Mouse (Mus musculus) hindlimb bud, embryonic 11.5 days (tissue): ENCODE measurements around the gene Pld4.

Experiments
- DNase-seq: peaks from one replicate; pipeline ENCODE4 v3.0.0-alpha.2; 2012; ENCODE audit warnings: low read depth, low spot score; ENCODE audit errors: extremely low spot score

Pld4 gene

GRCm38 (mm10) chr12:112766586-112766985 lies 6.1 kb downstream of the Pld4 start:
- DNase-seq = no peak

- no peak for DNase-seq
Measured at GRCm38 (mm10) chr12:112767036-112767890, 6.8 kb downstream of the Pld4 start.

DNA sequence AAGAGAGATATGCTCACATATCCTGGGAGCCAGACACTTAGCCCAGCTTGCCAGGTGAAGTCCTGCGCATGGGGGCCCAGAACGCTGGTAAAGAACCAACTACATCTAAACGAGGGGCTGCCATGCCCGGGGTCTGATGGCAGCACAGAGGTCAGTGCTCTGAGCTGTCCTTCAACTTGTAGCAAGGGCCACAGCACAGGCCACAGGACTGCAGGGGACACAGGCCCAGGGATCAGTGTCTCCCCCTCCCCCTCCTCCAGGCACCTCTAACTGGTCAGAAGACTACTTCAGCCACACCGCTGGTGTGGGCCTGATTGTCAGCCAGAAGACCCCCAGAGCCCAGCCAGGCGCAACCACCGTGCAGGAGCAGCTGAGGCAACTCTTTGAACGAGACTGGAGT lies 7.7 kb downstream of the Pld4 start:
- no peak for DNase-seq

- no peak for DNase-seq
Measured at GRCm38 (mm10) chr12:112769031-112769430, 8.6 kb downstream of the Pld4 start.

- no peak for DNase-seq
Measured at GRCm38 (mm10) chr12:112769751-112770150, 9.3 kb downstream of the Pld4 start.

GRCm38 (mm10) chr12:112770396-112770795 lies 9.9 kb downstream of the Pld4 start:
- DNase-seq = no peak

DNA sequence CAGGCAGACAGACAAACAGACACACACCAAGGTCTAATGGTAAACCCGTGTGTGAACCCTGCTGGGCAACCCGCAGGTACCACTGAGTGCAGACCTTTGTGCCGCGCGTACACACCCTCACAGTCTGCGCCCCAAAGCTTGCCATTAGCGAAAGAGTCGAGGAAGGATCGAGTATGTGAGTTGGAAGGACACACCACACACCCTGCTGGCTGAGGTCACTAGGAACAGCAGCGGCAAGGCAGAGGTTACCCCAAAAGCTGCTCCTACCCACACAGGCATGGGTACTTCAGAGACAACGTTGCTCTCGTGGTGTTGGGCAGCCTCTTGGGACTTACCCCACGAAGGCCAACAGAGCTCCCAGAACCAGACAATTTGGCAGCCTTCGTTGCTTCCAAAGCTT lies 11.9 kb downstream of the Pld4 start:
- no peak for DNase-seq

- no peak for DNase-seq
Measured at GRCm38 (mm10) chr12:112773366-112773765, 12.9 kb downstream of the Pld4 start.

DNA sequence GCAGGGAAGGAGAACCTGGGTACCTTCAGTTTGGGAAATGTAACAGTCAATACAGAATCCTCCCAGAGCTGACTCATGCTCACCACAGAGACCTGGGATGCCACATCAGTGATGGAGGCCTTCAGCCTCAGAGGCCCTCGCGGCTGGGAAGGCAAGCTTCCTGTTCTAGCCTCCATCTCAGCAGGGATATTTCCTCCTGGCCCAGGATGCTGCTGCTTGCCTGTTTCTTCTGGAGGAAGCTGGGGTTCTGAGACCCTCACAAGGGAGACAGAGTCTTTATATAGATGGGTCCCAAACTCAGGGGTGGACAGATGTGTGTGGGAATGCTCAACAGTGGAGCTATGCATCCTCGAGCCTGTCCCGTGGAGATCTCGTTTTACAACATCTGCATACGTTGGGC lies 13.6 kb downstream of the Pld4 start:
- no peak for DNase-seq

GRCm38 (mm10) chr12:112774481-112774880 lies 14.0 kb downstream of the Pld4 start:
- DNase-seq = no peak

- no peak for DNase-seq
Measured at GRCm38 (mm10) chr12:112791026-112791425, 30.6 kb downstream of the Pld4 start.

- no peak for DNase-seq
Measured at GRCm38 (mm10) chr12:112793601-112794355, 33.3 kb downstream of the Pld4 start.

- no peak for DNase-seq
Measured at GRCm38 (mm10) chr12:112794356-112794816, 33.9 kb downstream of the Pld4 start.

DNA sequence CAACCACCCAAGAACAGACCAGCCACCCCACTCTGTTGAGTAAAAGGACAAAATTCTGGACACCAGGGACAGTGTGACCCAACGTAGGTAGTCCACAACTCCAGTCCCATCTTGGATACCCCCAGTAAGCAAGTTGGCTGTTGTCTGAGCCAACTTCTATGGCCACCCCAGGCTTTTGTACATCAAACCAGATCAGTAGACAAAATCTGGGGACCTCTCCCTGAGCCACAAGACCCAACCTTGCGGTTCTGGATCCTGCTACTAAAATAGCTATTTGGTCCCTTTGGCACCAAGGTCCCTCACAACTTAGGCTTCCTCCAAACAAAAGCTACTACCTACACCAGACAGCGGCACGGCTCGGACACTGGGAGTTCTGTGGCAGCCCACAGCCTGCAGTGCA lies 34.5 kb downstream of the Pld4 start:
- DNase-seq = no peak

DNA sequence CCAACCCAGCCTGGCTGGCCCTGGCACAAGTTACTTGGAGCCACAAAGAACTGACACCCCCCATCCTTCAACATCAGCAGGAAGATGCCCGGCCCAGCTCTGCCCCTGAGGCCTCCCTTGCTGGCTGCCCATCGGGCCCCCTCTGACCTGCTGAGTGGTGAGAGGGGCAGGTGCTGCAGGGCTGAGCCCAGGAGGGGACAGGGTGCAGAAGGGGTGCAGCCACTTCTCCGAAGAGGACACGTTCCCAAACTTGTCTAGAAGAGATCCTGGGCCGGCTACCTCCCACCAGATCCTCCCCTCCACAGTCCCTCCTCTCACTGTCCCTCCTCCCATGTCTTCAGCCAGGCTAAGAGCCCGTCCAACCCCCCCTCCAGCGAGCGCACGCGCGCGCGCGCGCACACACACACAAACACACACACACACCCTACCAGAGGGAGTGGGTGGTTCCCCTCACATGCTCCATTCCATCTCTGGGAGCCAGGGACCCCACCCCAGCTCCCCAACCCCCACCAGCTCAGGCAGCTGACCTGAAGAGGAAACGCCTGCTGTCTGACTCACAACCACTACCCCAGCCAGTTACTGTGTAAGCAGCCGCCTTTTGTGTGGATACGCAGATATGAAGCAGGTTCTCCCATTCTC lies 35.1 kb downstream of the Pld4 start:
- no peak for DNase-seq

DNA sequence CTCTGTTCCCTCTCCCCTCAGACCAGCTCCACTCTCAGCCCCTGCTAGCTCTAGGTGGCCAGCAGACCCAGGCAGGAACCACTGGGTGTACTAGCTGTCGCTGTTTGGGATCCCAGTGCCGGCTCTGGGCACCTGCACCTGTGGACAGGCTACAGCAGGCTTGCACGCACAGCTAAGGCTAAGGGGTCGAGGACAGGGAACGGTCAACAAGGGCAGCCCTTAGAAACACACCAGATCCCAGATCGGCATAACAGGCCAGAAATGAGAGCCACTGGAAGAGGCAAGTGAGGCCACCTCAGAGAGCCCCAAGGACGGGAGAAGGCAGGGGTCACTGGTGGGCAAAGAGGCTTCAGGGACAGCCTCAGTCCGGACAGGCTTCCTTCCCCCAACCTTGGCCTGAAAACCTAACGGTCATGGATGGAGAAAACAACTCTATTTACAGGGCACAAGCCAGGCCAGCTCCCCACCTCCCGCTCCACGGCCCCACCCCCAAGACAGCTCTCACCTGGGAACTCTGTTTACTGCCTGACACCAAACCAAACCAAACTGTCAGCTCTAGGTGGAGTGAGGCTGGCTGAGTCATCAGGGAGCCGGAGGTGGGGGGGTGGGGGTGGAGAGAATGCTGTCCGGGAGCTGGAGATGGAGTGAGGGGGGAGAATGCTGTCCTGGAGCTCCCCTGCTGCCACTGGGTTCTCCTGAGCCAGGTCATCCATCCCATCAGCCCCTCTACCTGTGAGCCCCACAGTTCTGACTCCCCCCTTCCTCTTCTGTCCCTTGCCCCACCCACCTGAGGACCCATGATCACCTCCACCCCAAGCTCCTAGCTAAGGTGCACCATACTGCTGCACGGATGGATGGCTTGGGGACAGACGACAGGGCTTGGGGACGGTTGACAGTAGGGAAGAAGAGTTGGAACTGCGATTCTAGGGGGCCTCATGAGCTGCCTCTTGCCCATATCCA lies 36.4 kb downstream of the Pld4 start:
- no peak for DNase-seq

DNA sequence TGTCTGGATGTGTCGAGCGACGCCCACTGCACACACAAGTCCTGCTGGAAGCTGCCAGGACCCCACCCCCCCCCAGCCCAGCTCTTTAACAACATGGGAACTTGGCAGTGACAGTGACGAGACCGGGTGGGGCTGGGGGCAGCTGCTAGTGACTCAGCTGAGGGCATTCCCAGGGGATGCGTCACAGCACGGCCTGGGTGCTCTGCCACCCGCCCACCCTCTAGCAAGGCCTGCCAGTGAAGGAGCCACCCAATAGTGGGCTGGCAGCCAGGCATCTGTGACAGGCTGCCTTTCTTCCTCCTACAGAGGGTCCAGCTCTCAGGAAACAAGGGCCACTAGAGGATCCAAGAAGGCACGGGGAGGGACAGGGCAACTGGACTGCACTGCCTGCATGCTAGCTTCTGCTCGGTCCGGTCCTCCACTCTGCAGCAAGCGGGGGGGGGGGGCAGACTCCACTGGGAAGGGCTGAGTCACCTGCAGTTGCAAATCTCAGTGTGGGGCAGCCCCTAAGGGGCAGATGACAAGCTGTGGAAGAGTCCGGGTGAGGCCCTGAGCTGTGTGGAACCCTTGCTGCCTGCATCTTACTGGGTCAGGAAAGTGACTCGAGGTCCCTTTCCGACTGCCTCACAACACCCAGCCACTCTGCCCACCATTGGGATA lies 37.3 kb downstream of the Pld4 start:
- no peak for DNase-seq

DNA sequence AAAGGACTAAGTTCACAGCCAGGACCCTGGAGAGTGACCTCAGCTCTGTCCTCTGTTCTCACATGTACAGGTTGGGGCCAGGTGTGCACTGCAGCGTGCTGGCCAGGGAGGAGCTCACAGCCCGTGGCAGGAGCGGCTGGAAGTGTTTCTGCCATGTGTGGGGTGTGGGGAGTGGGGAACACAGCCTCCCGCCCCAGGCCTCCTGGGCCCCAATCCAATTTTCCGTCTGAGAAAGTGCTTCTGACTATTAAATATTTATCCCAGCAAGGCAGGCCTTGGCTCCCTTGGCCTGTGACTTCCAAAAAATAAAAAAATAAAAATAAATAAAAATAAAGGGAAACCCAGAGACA lies 37.9 kb downstream of the Pld4 start:
- DNase-seq = no peak

DNA sequence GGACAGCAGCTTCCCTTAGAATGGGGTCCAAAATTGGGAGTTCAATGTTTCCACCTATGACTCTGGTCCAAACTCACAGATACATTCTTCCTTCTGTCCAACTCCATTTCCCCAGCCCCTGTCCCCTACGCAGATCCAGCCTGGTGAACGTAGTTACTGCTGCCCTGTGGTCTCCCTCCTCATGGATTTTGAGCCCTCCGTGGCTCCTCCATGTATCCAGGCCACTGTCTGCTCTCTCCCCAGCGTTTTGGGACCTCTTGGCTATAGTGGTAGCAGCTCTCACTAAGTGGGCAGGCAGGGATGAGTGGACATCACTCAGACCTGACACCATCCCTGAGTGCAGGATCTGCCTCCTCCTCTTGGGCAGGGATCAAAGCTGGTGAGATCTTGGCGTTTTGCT lies 38.3 kb downstream of the Pld4 start:
- no peak for DNase-seq
